ENCODE assay signal across 8 mouse cellular contexts in genomic region chr6:117906590-117907271, GRCm38 (mm10). TPM values are rescaled to one million over a fixed set of nuclear protein-coding genes. Genes with fewer than 3 reads are reported as not detected.
DNase-seq lines count a peak whose midpoint lies in the region; ATAC-seq lines count a peak whose summit lies in the region.

No protein-coding gene starts in this region.

- H3K4me1 ChIP-seq in forebrain, embryonic 10.5 days = peaks cover 31% of the 10 kb centered on the region
- peaks cover 27% of the 10 kb centered on the region for H3K4me1 ChIP-seq in heart, embryonic 16.5 days (ENCODE audit: control insufficient read depth, insufficient read depth, low read length)
- peaks cover 59% of the 10 kb centered on the region for H3K4me1 ChIP-seq in liver, embryonic 15.5 days (replicated peaks)
- H3K4me1 ChIP-seq in neural tube, embryonic 12.5 days = peaks cover 27% of the 10 kb centered on the region

- peak; percentile 96 for DNase-seq in CD8-positive naive resting alpha-beta T cell, adult 2 months (ENCODE audit: low read depth in 2 of 2, low spot score in 2 of 2)
- peak; percentile 95 for DNase-seq in c-Kit-positive CD71-negative TER-119-negative erythroid progenitor cells, embryonic 14.5 days (ENCODE audit: low read depth)
- peak; percentile 98 for DNase-seq in forebrain, embryonic 10.5 days (ENCODE audit: extremely low spot score, low spot score)
- peak; percentile 98 to 99 for DNase-seq in kidney, postnatal 36 days
- peak; percentile 96 for DNase-seq in telencephalon, adult 2 months (ENCODE audit: low read depth, low spot score)

- peak overlapping the region; percentile 98 for H3K27ac ChIP-seq in forebrain, embryonic 10.5 days
- H3K27ac ChIP-seq in heart, embryonic 16.5 days (ENCODE audit: low read length) = peak overlapping the region; percentile 97
- peak overlapping the region; percentile 96 for H3K27ac ChIP-seq in liver, embryonic 15.5 days (replicated peaks)
- peak overlapping the region; percentile 80 for H3K27ac ChIP-seq in neural tube, embryonic 12.5 days

- 0 out of 2 replicates have a peak, but pooled peaks cover 8% of the 10 kb centered on the region for H3K36me3 ChIP-seq in forebrain, embryonic 10.5 days (replicated peaks)
- H3K36me3 ChIP-seq in heart, embryonic 16.5 days (ENCODE audit: control insufficient read depth, insufficient read depth) = no peaks in the 10 kb centered on the region
- H3K36me3 ChIP-seq in liver, embryonic 15.5 days (replicated peaks) = no peaks in the 10 kb centered on the region
- no peaks in the 10 kb centered on the region for H3K36me3 ChIP-seq in neural tube, embryonic 12.5 days

- H3K9me3 ChIP-seq in forebrain, embryonic 10.5 days = no peaks in the 10 kb centered on the region
- no peaks in the 10 kb centered on the region for H3K9me3 ChIP-seq in heart, embryonic 16.5 days (replicated peaks; ENCODE audit: control insufficient read depth, low read length)
- no peaks in the 10 kb centered on the region for H3K9me3 ChIP-seq in liver, embryonic 15.5 days (replicated peaks)
- H3K9me3 ChIP-seq in neural tube, embryonic 12.5 days = no peaks in the 10 kb centered on the region

- peak overlapping the region; percentile 87 for H3K4me2 ChIP-seq in heart, embryonic 16.5 days (ENCODE audit: low read depth, low read length)
- H3K4me2 ChIP-seq in liver, embryonic 15.5 days = peak overlapping the region; percentile 98
- peak overlapping the region; percentile 97 for H3K4me2 ChIP-seq in neural tube, embryonic 12.5 days (replicated peaks)

- under 1% methylated on average over 59 of the region's 68 CpGs for WGBS in forebrain, embryonic 10.5 days
- 1% methylated on average over 62 of the region's 68 CpGs for WGBS in heart, embryonic 16.5 days
- under 1% methylated on average over 66 of the region's 68 CpGs for WGBS in liver, embryonic 15.5 days (ENCODE audit: insufficient replicate concordance)
- WGBS in neural tube, embryonic 12.5 days = under 1% methylated on average over 64 of the region's 68 CpGs

- peak overlapping the region; percentile 100 for H3K4me3 ChIP-seq in forebrain, embryonic 10.5 days
- H3K4me3 ChIP-seq in heart, embryonic 16.5 days (ENCODE audit: low read length) = peak overlapping the region; percentile 92
- H3K4me3 ChIP-seq in liver, embryonic 15.5 days (replicated peaks) = peak overlapping the region; percentile 88
- peak overlapping the region; percentile 100 for H3K4me3 ChIP-seq in neural tube, embryonic 12.5 days

- peak overlapping the region; percentile 93 for H3K9ac ChIP-seq in heart, embryonic 16.5 days (ENCODE audit: low read length)
- peak overlapping the region; percentile 89 for H3K9ac ChIP-seq in liver, embryonic 15.5 days
- peak overlapping the region; percentile 93 for H3K9ac ChIP-seq in neural tube, embryonic 12.5 days

- ATAC-seq in heart, embryonic 16.5 days (replicated peaks; ENCODE audit: extremely low read depth, insufficient read depth, low FRiP score) = peak; percentile 96
- ATAC-seq in liver, embryonic 15.5 days (ENCODE audit: insufficient read depth) = peak; percentile 90
- ATAC-seq in neural tube, embryonic 12.5 days (ENCODE audit: low FRiP score, low read depth) = peak; percentile 98

- no peaks in the 10 kb centered on the region for H3K27me3 ChIP-seq in forebrain, embryonic 10.5 days (ENCODE audit: poor library complexity, severe bottlenecking)
- H3K27me3 ChIP-seq in heart, embryonic 16.5 days (ENCODE audit: control insufficient read depth, insufficient read depth, low read length) = no peaks in the 10 kb centered on the region
- no peaks in the 10 kb centered on the region for H3K27me3 ChIP-seq in liver, embryonic 15.5 days
- H3K27me3 ChIP-seq in neural tube, embryonic 12.5 days (replicated peaks) = no peaks in the 10 kb centered on the region

RNA-seq across cellular contexts. Expression of gene Hnrnpf, which starts 6.6 kb away (rescaled TPM):
- 890 and 940 TPM in 2 replicates for polyA plus RNA-seq in forebrain, embryonic 10.5 days (2016; fragmentation: Nextera tagmentation; extraction: Ambion mirVana)
- 528 and 599 TPM in 2 replicates for polyA plus RNA-seq in heart, embryonic 16.5 days (2015; fragmentation: Nextera tagmentation; extraction: Ambion mirVana)
- polyA plus RNA-seq in liver, embryonic 15.5 days (2015; fragmentation: Nextera tagmentation; extraction: Ambion mirVana) = 476 and 487 TPM in 2 replicates
- polyA plus RNA-seq in neural tube, embryonic 12.5 days (2016; fragmentation: Nextera tagmentation; extraction: Ambion mirVana) = 463 and 469 TPM in 2 replicates

RNA-seq across cellular contexts. Expression of gene Fxyd4, which starts 30.8 kb away (rescaled TPM):
- polyA plus RNA-seq in forebrain, embryonic 10.5 days (2016; fragmentation: Nextera tagmentation; extraction: Ambion mirVana) = 2.0 and 2.5 TPM in 2 replicates
- 1.8 and 1.9 TPM in 2 replicates for polyA plus RNA-seq in heart, embryonic 16.5 days (2015; fragmentation: Nextera tagmentation; extraction: Ambion mirVana)
- 0.36 and 0.47 TPM in 2 replicates for polyA plus RNA-seq in liver, embryonic 15.5 days (2015; fragmentation: Nextera tagmentation; extraction: Ambion mirVana)
- 1.2 and 2.7 TPM in 2 replicates for polyA plus RNA-seq in neural tube, embryonic 12.5 days (2016; fragmentation: Nextera tagmentation; extraction: Ambion mirVana)

RNA-seq across cellular contexts. Expression of gene Zfp239, which starts 44.8 kb away (rescaled TPM):
- polyA plus RNA-seq in forebrain, embryonic 10.5 days (2016; fragmentation: Nextera tagmentation; extraction: Ambion mirVana) = 13.6 and 14.8 TPM in 2 replicates
- polyA plus RNA-seq in heart, embryonic 16.5 days (2015; fragmentation: Nextera tagmentation; extraction: Ambion mirVana) = 2.0 and 3.0 TPM in 2 replicates
- 2.0 and 2.4 TPM in 2 replicates for polyA plus RNA-seq in liver, embryonic 15.5 days (2015; fragmentation: Nextera tagmentation; extraction: Ambion mirVana)
- polyA plus RNA-seq in neural tube, embryonic 12.5 days (2016; fragmentation: Nextera tagmentation; extraction: Ambion mirVana) = 11.1 and 12.0 TPM in 2 replicates

Comparison
In these comparisons a context has a peak if more than half of its experiments do, and no peak if none do; other contexts are left out.
1. Peak in every context shown above with its lines: DNase-seq, ATAC-seq, H3K4me3 ChIP-seq and H3K27ac ChIP-seq.